Mouse (Mus musculus): ENCODE measurements around the gene Myh9.

- TF ChIP-seq CTCF (IDR thresholded peaks at IDR 0.05; ENCODE audit: low read depth) (no peak), EP300 (IDR thresholded peaks at IDR 0.05; ENCODE audit: low read depth) (no peak)
Observed at GRCm38 (mm10) chr15:77820480-77821163, 21.4 kb downstream of the Myh9 start.

Data from heart, postnatal 0 days (tissue).